ENCODE assay signal across 8 mouse cellular contexts in the genomic region with DNA sequence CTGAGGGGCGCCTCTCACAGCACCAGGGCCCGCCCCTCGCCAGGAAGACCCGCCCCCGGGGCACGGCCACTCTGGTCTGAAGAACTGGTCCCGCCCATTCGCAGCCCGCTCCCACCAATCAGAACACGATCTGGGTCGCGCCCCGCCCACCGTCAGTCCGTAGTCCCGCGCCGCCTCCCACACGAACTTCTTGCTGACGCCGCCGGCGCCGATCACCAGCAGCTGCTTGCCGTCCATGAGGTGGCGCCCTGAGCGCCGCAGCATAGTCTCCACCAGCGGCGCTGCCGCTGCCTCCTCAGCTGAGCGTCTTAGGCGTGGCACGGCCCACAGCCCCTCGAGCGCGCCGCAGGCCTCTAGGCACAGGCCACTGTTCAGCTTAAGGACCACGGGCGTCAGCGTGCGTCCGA. TPM values are rescaled to one million over a fixed set of nuclear protein-coding genes. Genes with fewer than 3 reads are reported as not detected.
DNase-seq lines count a peak whose midpoint lies in the region; ATAC-seq lines count a peak whose summit lies in the region.

No protein-coding gene starts in this region.

- H3K4me1 ChIP-seq in forebrain, embryonic 11.5 days (replicated peaks; ENCODE audit: control insufficient read depth, insufficient read depth, low read length): peaks cover 6% of the 10 kb centered on the region
- H3K4me1 ChIP-seq in heart, embryonic 16.5 days (ENCODE audit: control insufficient read depth, insufficient read depth, low read length): peaks cover 53% of the 10 kb centered on the region
- H3K4me1 ChIP-seq in liver, embryonic 15.5 days (replicated peaks): peaks cover 57% of the 10 kb centered on the region
- peaks cover 10% of the 10 kb centered on the region for H3K4me1 ChIP-seq in neural tube, embryonic 12.5 days

- no peaks in the 10 kb centered on the region for H3K9me3 ChIP-seq in forebrain, embryonic 11.5 days (ENCODE audit: control insufficient read depth, low read length)
- no peaks in the 10 kb centered on the region for H3K9me3 ChIP-seq in heart, embryonic 16.5 days (replicated peaks; ENCODE audit: control insufficient read depth, low read length)
- H3K9me3 ChIP-seq in liver, embryonic 15.5 days (replicated peaks): no peaks in the 10 kb centered on the region
- no peaks in the 10 kb centered on the region for H3K9me3 ChIP-seq in neural tube, embryonic 12.5 days

- no peaks in the 10 kb centered on the region for H3K27me3 ChIP-seq in forebrain, embryonic 11.5 days (ENCODE audit: control insufficient read depth, insufficient read depth, low read length)
- H3K27me3 ChIP-seq in heart, embryonic 16.5 days (ENCODE audit: control insufficient read depth, insufficient read depth, low read length): no peaks in the 10 kb centered on the region
- peaks cover 6% of the 10 kb centered on the region for H3K27me3 ChIP-seq in liver, embryonic 15.5 days
- H3K27me3 ChIP-seq in neural tube, embryonic 12.5 days (replicated peaks): no peaks in the 10 kb centered on the region

- peak overlapping the region; percentile 75 for H3K9ac ChIP-seq in forebrain, embryonic 11.5 days (ENCODE audit: low read length)
- H3K9ac ChIP-seq in heart, embryonic 16.5 days (ENCODE audit: low read length): peak overlapping the region; percentile 94
- peak overlapping the region; percentile 71 for H3K9ac ChIP-seq in liver, embryonic 15.5 days
- peak overlapping the region; percentile 71 for H3K9ac ChIP-seq in neural tube, embryonic 12.5 days

- peak overlapping the region; percentile 92 for H3K4me2 ChIP-seq in forebrain, embryonic 11.5 days (ENCODE audit: low read depth, low read length, severe bottlenecking)
- H3K4me2 ChIP-seq in heart, embryonic 16.5 days (ENCODE audit: low read depth, low read length): peak overlapping the region; percentile 93
- H3K4me2 ChIP-seq in liver, embryonic 15.5 days: peak overlapping the region; percentile 89
- peak overlapping the region; percentile 72 for H3K4me2 ChIP-seq in neural tube, embryonic 12.5 days (replicated peaks)

- peak; percentile 94 for ATAC-seq in forebrain, embryonic 11.5 days (replicated peaks; ENCODE audit: low FRiP score)
- peak; percentile 90 for ATAC-seq in heart, embryonic 16.5 days (replicated peaks; ENCODE audit: extremely low read depth, insufficient read depth, low FRiP score)
- peak; percentile 92 for ATAC-seq in liver, embryonic 15.5 days (ENCODE audit: insufficient read depth)
- ATAC-seq in neural tube, embryonic 12.5 days (ENCODE audit: low FRiP score, low read depth): peak; percentile 94

- H3K36me3 ChIP-seq in forebrain, embryonic 11.5 days (ENCODE audit: control insufficient read depth, insufficient read depth, low read length): no peaks in the 10 kb centered on the region
- no peaks in the 10 kb centered on the region for H3K36me3 ChIP-seq in heart, embryonic 16.5 days (ENCODE audit: control insufficient read depth, insufficient read depth)
- H3K36me3 ChIP-seq in liver, embryonic 15.5 days (replicated peaks): no peaks in the 10 kb centered on the region
- no peaks in the 10 kb centered on the region for H3K36me3 ChIP-seq in neural tube, embryonic 12.5 days

- H3K27ac ChIP-seq in forebrain, embryonic 11.5 days (ENCODE audit: low read depth, low read length): peak overlapping the region; percentile 67
- peak overlapping the region; percentile 97 for H3K27ac ChIP-seq in heart, embryonic 16.5 days (ENCODE audit: low read length)
- peak overlapping the region; percentile 70 for H3K27ac ChIP-seq in liver, embryonic 15.5 days (replicated peaks)
- peak overlapping the region; percentile 75 for H3K27ac ChIP-seq in neural tube, embryonic 12.5 days

- peak overlapping the region; percentile 37 for H3K4me3 ChIP-seq in forebrain, embryonic 11.5 days (ENCODE audit: low read depth, low read length)
- H3K4me3 ChIP-seq in heart, embryonic 16.5 days (ENCODE audit: low read length): peak overlapping the region; percentile 58
- peak overlapping the region; percentile 58 for H3K4me3 ChIP-seq in liver, embryonic 15.5 days (replicated peaks)
- peak overlapping the region; percentile 40 for H3K4me3 ChIP-seq in neural tube, embryonic 12.5 days

- under 1% methylated on average over 42 of the region's 43 CpGs for WGBS in forebrain, embryonic 11.5 days
- WGBS in heart, embryonic 16.5 days: under 1% methylated on average over 43 of the region's 43 CpGs
- under 1% methylated on average over 43 of the region's 43 CpGs for WGBS in liver, embryonic 15.5 days (ENCODE audit: insufficient replicate concordance)
- under 1% methylated on average over 43 of the region's 43 CpGs for WGBS in neural tube, embryonic 12.5 days

- peak; percentile 98 to 99 for DNase-seq in CD8-positive naive resting alpha-beta T cell, adult 2 months (ENCODE audit: low read depth in 2 of 2, low spot score in 2 of 2)
- DNase-seq in c-Kit-positive CD71-negative TER-119-negative erythroid progenitor cells, embryonic 14.5 days (ENCODE audit: low read depth): peak; percentile 92
- peak; percentile 100 for DNase-seq in forebrain, embryonic 11.5 days (ENCODE audit: low spot score)
- peak; percentile 99 to 100 for DNase-seq in kidney, postnatal 36 days
- DNase-seq in telencephalon, adult 2 months (ENCODE audit: low read depth, low spot score): peak; percentile 97

RNA-seq across cellular contexts. Expression of gene Carns1, which starts 5.9 kb away (rescaled TPM):
- polyA plus RNA-seq in forebrain, embryonic 11.5 days (2014; fragmentation: Nextera tagmentation; extraction: Ambion mirVana): 3.1 and 3.2 TPM in 2 replicates
- polyA plus RNA-seq in heart, embryonic 16.5 days (2015; fragmentation: Nextera tagmentation; extraction: Ambion mirVana): 15.9 and 17.5 TPM in 2 replicates
- 0.64 and 0.76 TPM in 2 replicates for polyA plus RNA-seq in liver, embryonic 15.5 days (2015; fragmentation: Nextera tagmentation; extraction: Ambion mirVana)
- polyA plus RNA-seq in neural tube, embryonic 12.5 days (2016; fragmentation: Nextera tagmentation; extraction: Ambion mirVana): 3.9 and 4.8 TPM in 2 replicates

RNA-seq across cellular contexts. Expression of gene Rps6kb2, which starts 6.2 kb away (rescaled TPM):
- 50.1 and 55.8 TPM in 2 replicates for polyA plus RNA-seq in forebrain, embryonic 11.5 days (2014; fragmentation: Nextera tagmentation; extraction: Ambion mirVana)
- 47.4 and 48.7 TPM in 2 replicates for polyA plus RNA-seq in heart, embryonic 16.5 days (2015; fragmentation: Nextera tagmentation; extraction: Ambion mirVana)
- polyA plus RNA-seq in liver, embryonic 15.5 days (2015; fragmentation: Nextera tagmentation; extraction: Ambion mirVana): 32.8 and 34.2 TPM in 2 replicates
- 62.3 and 71.7 TPM in 2 replicates for polyA plus RNA-seq in neural tube, embryonic 12.5 days (2016; fragmentation: Nextera tagmentation; extraction: Ambion mirVana)

RNA-seq across cellular contexts. Expression of gene Ptprcap, which starts 16.0 kb away (rescaled TPM):
- 0.52 and 0.96 TPM in 2 replicates for polyA plus RNA-seq in forebrain, embryonic 11.5 days (2014; fragmentation: Nextera tagmentation; extraction: Ambion mirVana)
- 25.3 and 71.1 TPM in 2 replicates for polyA plus RNA-seq in heart, embryonic 16.5 days (2015; fragmentation: Nextera tagmentation; extraction: Ambion mirVana)
- polyA plus RNA-seq in liver, embryonic 15.5 days (2015; fragmentation: Nextera tagmentation; extraction: Ambion mirVana): 15.6 and 17.5 TPM in 2 replicates
- polyA plus RNA-seq in neural tube, embryonic 12.5 days (2016; fragmentation: Nextera tagmentation; extraction: Ambion mirVana): 0.92 and 0.94 TPM in 2 replicates

RNA-seq across cellular contexts. Expression of gene Coro1b, which starts 21.0 kb away (rescaled TPM):
- 119 and 128 TPM in 2 replicates for polyA plus RNA-seq in forebrain, embryonic 11.5 days (2014; fragmentation: Nextera tagmentation; extraction: Ambion mirVana)
- polyA plus RNA-seq in heart, embryonic 16.5 days (2015; fragmentation: Nextera tagmentation; extraction: Ambion mirVana): 133 and 134 TPM in 2 replicates
- 71.8 and 77.5 TPM in 2 replicates for polyA plus RNA-seq in liver, embryonic 15.5 days (2015; fragmentation: Nextera tagmentation; extraction: Ambion mirVana)
- polyA plus RNA-seq in neural tube, embryonic 12.5 days (2016; fragmentation: Nextera tagmentation; extraction: Ambion mirVana): 128 and 131 TPM in 2 replicates

RNA-seq across cellular contexts. Expression of gene Tbc1d10c, which starts 21.7 kb away (rescaled TPM):
- polyA plus RNA-seq in forebrain, embryonic 11.5 days (2014; fragmentation: Nextera tagmentation; extraction: Ambion mirVana): 0.43 and 1.3 TPM in 2 replicates
- polyA plus RNA-seq in heart, embryonic 16.5 days (2015; fragmentation: Nextera tagmentation; extraction: Ambion mirVana): 10.8 and 26.5 TPM in 2 replicates
- 5.5 and 7.0 TPM in 2 replicates for polyA plus RNA-seq in liver, embryonic 15.5 days (2015; fragmentation: Nextera tagmentation; extraction: Ambion mirVana)
- 1.1 and 1.4 TPM in 2 replicates for polyA plus RNA-seq in neural tube, embryonic 12.5 days (2016; fragmentation: Nextera tagmentation; extraction: Ambion mirVana)

Comparison
In these comparisons a context has a peak if more than half of its experiments do, and no peak if none do; other contexts are left out.
1. Peak in every context shown above with its lines: DNase-seq, ATAC-seq, H3K4me3 ChIP-seq and H3K27ac ChIP-seq.